8 mouse cellular contexts compared by ENCODE assay signal in the genomic region with DNA sequence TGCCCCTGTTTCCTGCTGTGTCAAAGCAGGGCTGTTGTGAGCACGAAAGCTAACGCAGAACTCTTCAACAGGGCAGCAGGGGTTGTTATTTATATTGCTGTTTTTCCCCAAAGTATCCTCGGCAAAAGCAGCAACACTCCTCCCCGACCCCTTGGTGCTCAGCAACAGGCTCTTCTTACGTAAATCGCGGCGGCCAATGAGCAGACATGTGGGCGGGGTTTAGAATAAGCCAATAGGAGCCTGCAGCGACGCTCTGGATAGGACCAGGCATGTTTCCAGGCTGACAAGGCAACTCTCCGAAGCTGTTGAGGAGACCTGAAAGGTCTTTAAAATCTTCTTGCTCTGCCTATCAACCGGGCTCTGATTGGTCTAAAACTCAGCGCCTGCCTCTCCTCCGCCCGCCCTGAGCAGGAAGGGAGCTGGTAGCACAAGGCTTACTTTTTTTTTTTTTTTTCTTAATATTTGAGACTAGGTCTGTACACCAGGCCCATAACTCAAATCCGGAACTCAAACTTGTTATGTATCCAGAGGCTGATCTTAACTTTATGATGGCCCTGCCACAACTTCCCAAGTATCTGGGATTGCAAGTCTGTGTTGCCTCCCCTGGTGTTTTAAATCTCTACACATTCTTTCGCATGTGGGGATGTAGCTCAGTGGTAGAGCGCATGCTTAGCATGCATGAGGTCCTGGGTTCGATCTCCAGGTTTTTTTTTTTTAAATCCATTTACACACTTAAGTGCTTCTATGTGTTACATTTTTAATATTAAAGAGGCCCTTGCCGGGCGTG. TPM values are rescaled to one million over a fixed set of nuclear protein-coding genes. Genes with fewer than 3 reads are reported as not detected.
DNase-seq lines count a peak whose midpoint lies in the region; ATAC-seq and TF ChIP-seq lines count a peak whose summit lies in the region.

No protein-coding gene starts in this region.

- intact Hi-C loops in left cerebral cortex, adult 2 months (cut with DNase I): loop anchor here (1.0 kb wide), 1 partner anchor 52 kb away; a partner anchor contains a TSS

- no peaks in the 10 kb centered on the region for H3K4me1 ChIP-seq in hindbrain, postnatal 0 days (ENCODE audit: insufficient read depth, low read length)

- peak overlapping the region; percentile 35; the same call in 1 of the 2 replicates for H3K9ac ChIP-seq in hindbrain, postnatal 0 days (replicated peaks; ENCODE audit: low read length)

- H3K9me3 ChIP-seq in hindbrain, postnatal 0 days (ENCODE audit: low read length): no peaks in the 10 kb centered on the region

- H3K27ac ChIP-seq in hindbrain, postnatal 0 days: peak overlapping the region; percentile 73
- peak overlapping the region; percentile 88 for H3K27ac ChIP-seq in left cerebral cortex, adult 2 months

- no peaks in the 10 kb centered on the region for H3K36me3 ChIP-seq in hindbrain, postnatal 0 days (ENCODE audit: insufficient read depth, low read length)

- peak; percentile 92 for DNase-seq in WW6 (ENCODE audit: low read depth, low spot score)
- DNase-seq in cerebellum, postnatal 4 days (ENCODE audit: low spot score in 2 of 2): peak; percentile 58 to 77
- peak; percentile 96 for DNase-seq in gastrocnemius, adult 18-20 months (ENCODE audit: low spot score)
- peak; percentile 98 for DNase-seq in hindbrain, postnatal 0 days (ENCODE audit: low spot score)
- peak; percentile 82 to 87 for DNase-seq in left cerebral cortex, adult 2 months (ENCODE audit: extremely low spot score in 1 of 2, low spot score in 2 of 2)
- DNase-seq in right cerebral cortex, adult 2 months (ENCODE audit: low spot score in 2 of 2): peak; percentile 90 to 93
- DNase-seq in urinary bladder, postnatal 25 days (ENCODE audit: low spot score): peak; percentile 78

- no peaks in the 10 kb centered on the region for H3K27me3 ChIP-seq in hindbrain, postnatal 0 days (ENCODE audit: insufficient read depth, low read length)

- 19% methylated on average over 22 of the region's 22 CpGs for whole genome bisulfite sequencing in hindbrain, postnatal 0 days

- peak; percentile 96 for ATAC-seq in hindbrain, postnatal 0 days
- ATAC-seq in megakaryocyte, adult 5-6 weeks (ENCODE audit: poor library complexity, severe bottlenecking): peak; percentile 84

- peak overlapping the region; percentile 46 for H3K4me3 ChIP-seq in hindbrain, postnatal 0 days (ENCODE audit: low read length)
- H3K4me3 ChIP-seq in left cerebral cortex, adult 2 months: peak overlapping the region; percentile 56

- TF ChIP-seq CTCF in hindbrain, postnatal 0 days (IDR thresholded peaks at IDR 0.05; ENCODE audit: low read depth): no peak
- no peak for TF ChIP-seq CTCF in left cerebral cortex, adult 2 months (IDR thresholded peaks at IDR 0.05)

- H3K4me2 ChIP-seq in hindbrain, postnatal 0 days (ENCODE audit: low read depth, low read length): peak overlapping the region; percentile 99

RNA-seq across cellular contexts. Expression of a gene that starts 5.3 kb away (rescaled TPM):
- 1 to 10 TPM; 2.1 to 2.5 TPM for total RNA-seq in gastrocnemius, adult 18-20 months (2021)
- 22.8 and 25.7 TPM in 2 replicates for total RNA-seq in hindbrain, postnatal 0 days (2014; rRNA removed)
- polyA plus RNA-seq in hindbrain, postnatal 0 days (2015; fragmentation: Nextera tagmentation; extraction: Ambion mirVana): 18.3 and 19.9 TPM in 2 replicates
- 10 to 100 TPM; 10.4 to 10.7 TPM for total RNA-seq in left cerebral cortex, adult 2 months (2021)
- 7.4 TPM in 2 replicates for total RNA-seq in megakaryocyte, adult 5-6 weeks (2015)
- 5.2 and 5.6 TPM in 2 replicates for total RNA-seq in megakaryocyte, adult 5-6 weeks (2017)

RNA-seq across cellular contexts. Expression of a gene that starts 17.9 kb away (rescaled TPM):
- 10 to 100 TPM; 55.5 to 59.0 TPM for total RNA-seq in gastrocnemius, adult 18-20 months (2021)
- total RNA-seq in hindbrain, postnatal 0 days (2014; rRNA removed): 341 and 518 TPM in 2 replicates
- 1,637 and 1,748 TPM in 2 replicates for polyA plus RNA-seq in hindbrain, postnatal 0 days (2015; fragmentation: Nextera tagmentation; extraction: Ambion mirVana)
- total RNA-seq in left cerebral cortex, adult 2 months (2021): 100 to 1,000 TPM; 430 to 458 TPM
- total RNA-seq in megakaryocyte, adult 5-6 weeks (2015): 240 and 279 TPM in 2 replicates
- 502 and 628 TPM in 2 replicates for total RNA-seq in megakaryocyte, adult 5-6 weeks (2017)

RNA-seq across cellular contexts. Expression of a gene that starts 19.8 kb away (rescaled TPM):
- 10 to 100 TPM; 53.7 to 63.2 TPM for total RNA-seq in gastrocnemius, adult 18-20 months (2021)
- total RNA-seq in hindbrain, postnatal 0 days (2014; rRNA removed): 64.6 and 95.5 TPM in 2 replicates
- polyA plus RNA-seq in hindbrain, postnatal 0 days (2015; fragmentation: Nextera tagmentation; extraction: Ambion mirVana): 142 and 162 TPM in 2 replicates
- 10 to 100 TPM; 91.4 to 92.9 TPM for total RNA-seq in left cerebral cortex, adult 2 months (2021)
- total RNA-seq in megakaryocyte, adult 5-6 weeks (2015): 113 and 122 TPM in 2 replicates
- total RNA-seq in megakaryocyte, adult 5-6 weeks (2017): 368 and 380 TPM in 2 replicates

RNA-seq across cellular contexts. Expression of a gene that starts 48.3 kb away (rescaled TPM):
- 1 to 10 TPM in 1 of 2 experiments, under 1 TPM in 1; 0.39 to 1.1 TPM for total RNA-seq in gastrocnemius, adult 18-20 months (2021)
- 0.32 and 0.63 TPM in 2 replicates for total RNA-seq in hindbrain, postnatal 0 days (2014; rRNA removed)
- 0.61 and 0.64 TPM in 2 replicates for polyA plus RNA-seq in hindbrain, postnatal 0 days (2015; fragmentation: Nextera tagmentation; extraction: Ambion mirVana)
- total RNA-seq in left cerebral cortex, adult 2 months (2021): 1 to 10 TPM in 1 of 2 experiments, under 1 TPM in 1; 1.00 to 1.2 TPM
- total RNA-seq in megakaryocyte, adult 5-6 weeks (2015): 19.6 and 20.6 TPM in 2 replicates
- total RNA-seq in megakaryocyte, adult 5-6 weeks (2017): 38.9 and 40.8 TPM in 2 replicates

RNA-seq across cellular contexts. Expression of a gene that starts 51.8 kb away (rescaled TPM):
- 1 to 10 TPM; 2.6 TPM for total RNA-seq in gastrocnemius, adult 18-20 months (2021)
- 11.4 and 11.6 TPM in 2 replicates for total RNA-seq in hindbrain, postnatal 0 days (2014; rRNA removed)
- polyA plus RNA-seq in hindbrain, postnatal 0 days (2015; fragmentation: Nextera tagmentation; extraction: Ambion mirVana): 12.1 and 13.8 TPM in 2 replicates
- total RNA-seq in left cerebral cortex, adult 2 months (2021): 10 to 100 TPM in 1 of 2 experiments, 1 to 10 TPM in 1; 8.8 to 10.1 TPM
- 9.0 and 11.4 TPM in 2 replicates for total RNA-seq in megakaryocyte, adult 5-6 weeks (2015)
- total RNA-seq in megakaryocyte, adult 5-6 weeks (2017): 7.7 and 12.5 TPM in 2 replicates

Comparison
In these comparisons a context has a peak if more than half of its experiments do, and no peak if none do; other contexts are left out.
1. Peak in every context shown above with its lines: DNase-seq, ATAC-seq, H3K4me3 ChIP-seq and H3K27ac ChIP-seq.